Mouse (Mus musculus): Measurements from ENCODE around the gene Megf6. TPM values are rescaled to one million over a fixed set of nuclear protein-coding genes. Genes with fewer than 3 reads are reported as not detected.

Gene Megf6
- polyA plus RNA-seq, 1 experiment from 2014 or later: 30.3 TPM

GRCm38 (mm10) chr4:154163296-154163695 is 7.2 kb upstream of the Megf6 start:
- 10% methylated on average over 7 of the region's 7 CpGs for WGBS

GRCm38 (mm10) chr4:154167053-154167452 is 3.5 kb upstream of the Megf6 start:
- DNase-seq (ENCODE audit: low spot score) (peak; percentile 80), ATAC-seq (ENCODE audit: insufficient number of reproducible peaks, low FRiP score, low TSS enrichment, low read depth) (no peak)
- Histone ChIP-seq H3K36me3 (ENCODE audit: control insufficient read depth, insufficient read depth, low read length) (no peaks in the 10 kb centered on the region), H3K4me2 (ENCODE audit: low read depth, severe bottlenecking) (no peak overlapping the region), H3K27ac (replicated peaks; ENCODE audit: low read depth, low read length) (no peak overlapping the region), H3K27me3 (ENCODE audit: control insufficient read depth, insufficient read depth, low read length) (peaks cover 11% of the 10 kb centered on the region; the same call in 1 of the 2 replicates), H3K9me3 (ENCODE audit: control insufficient read depth, low read length) (no peaks in the 10 kb centered on the region), H3K4me3 (ENCODE audit: low read depth, low read length) (no peak overlapping the region), H3K4me1 (ENCODE audit: control insufficient read depth, insufficient read depth, low read length) (peaks cover 14% of the 10 kb centered on the region), H3K9ac (ENCODE audit: low read length) (no peak overlapping the region)
- 29% methylated on average over 5 of the region's 5 CpGs for WGBS

More at GRCm38 (mm10) chr4:154163296-154163695, 7.2 kb upstream of the Megf6 start:
- H3K4me2 ChIP-seq (ENCODE audit: low read depth, severe bottlenecking): no peak overlapping the region
- no peak overlapping the region for H3K4me3 ChIP-seq (ENCODE audit: low read depth, low read length)
- H3K36me3 ChIP-seq (ENCODE audit: control insufficient read depth, insufficient read depth, low read length): no peaks in the 10 kb centered on the region; the same call in 1 of the 2 replicates
- no peaks in the 10 kb centered on the region for H3K9me3 ChIP-seq (ENCODE audit: control insufficient read depth, low read length)
- no peaks in the 10 kb centered on the region for H3K27me3 ChIP-seq (ENCODE audit: control insufficient read depth, insufficient read depth, low read length)
- H3K4me1 ChIP-seq (ENCODE audit: control insufficient read depth, insufficient read depth, low read length): peaks cover 10% of the 10 kb centered on the region; the same call in 1 of the 2 replicates
- no peak overlapping the region for H3K9ac ChIP-seq (ENCODE audit: low read length)
- DNase-seq (ENCODE audit: low spot score) (peak; percentile 89), ATAC-seq (ENCODE audit: insufficient number of reproducible peaks, low FRiP score, low TSS enrichment, low read depth) (no peak)
- no peak overlapping the region for H3K27ac ChIP-seq (replicated peaks; ENCODE audit: low read depth, low read length)

- Histone ChIP-seq H3K36me3 (ENCODE audit: control insufficient read depth, insufficient read depth, low read length) (no peaks in the 10 kb centered on the region), H3K4me2 (ENCODE audit: low read depth, severe bottlenecking) (peak overlapping the region; percentile 98), H3K4me3 (ENCODE audit: low read depth, low read length) (peak overlapping the region; percentile 71), H3K27ac (replicated peaks; ENCODE audit: low read depth, low read length) (no peak overlapping the region), H3K9ac (ENCODE audit: low read length) (0 out of 2 replicates have a peak overlapping the region, but pooled peaks have one; percentile 8), H3K4me1 (ENCODE audit: control insufficient read depth, insufficient read depth, low read length) (peaks cover 26% of the 10 kb centered on the region), H3K9me3 (ENCODE audit: control insufficient read depth, low read length) (no peaks in the 10 kb centered on the region), H3K27me3 (ENCODE audit: control insufficient read depth, insufficient read depth, low read length) (peaks cover 11% of the 10 kb centered on the region; the same call in 1 of the 2 replicates)
- ATAC-seq (ENCODE audit: insufficient number of reproducible peaks, low FRiP score, low TSS enrichment, low read depth): peak; percentile 40; the same call in 1 of the 2 replicates
- DNase-seq (ENCODE audit: low spot score): no peak
- 1% methylated on average over 15 of the region's 15 CpGs for WGBS
These were observed 509 bp upstream of the Megf6 start for GRCm38 (mm10) chr4:154170021-154170420.

DNA sequence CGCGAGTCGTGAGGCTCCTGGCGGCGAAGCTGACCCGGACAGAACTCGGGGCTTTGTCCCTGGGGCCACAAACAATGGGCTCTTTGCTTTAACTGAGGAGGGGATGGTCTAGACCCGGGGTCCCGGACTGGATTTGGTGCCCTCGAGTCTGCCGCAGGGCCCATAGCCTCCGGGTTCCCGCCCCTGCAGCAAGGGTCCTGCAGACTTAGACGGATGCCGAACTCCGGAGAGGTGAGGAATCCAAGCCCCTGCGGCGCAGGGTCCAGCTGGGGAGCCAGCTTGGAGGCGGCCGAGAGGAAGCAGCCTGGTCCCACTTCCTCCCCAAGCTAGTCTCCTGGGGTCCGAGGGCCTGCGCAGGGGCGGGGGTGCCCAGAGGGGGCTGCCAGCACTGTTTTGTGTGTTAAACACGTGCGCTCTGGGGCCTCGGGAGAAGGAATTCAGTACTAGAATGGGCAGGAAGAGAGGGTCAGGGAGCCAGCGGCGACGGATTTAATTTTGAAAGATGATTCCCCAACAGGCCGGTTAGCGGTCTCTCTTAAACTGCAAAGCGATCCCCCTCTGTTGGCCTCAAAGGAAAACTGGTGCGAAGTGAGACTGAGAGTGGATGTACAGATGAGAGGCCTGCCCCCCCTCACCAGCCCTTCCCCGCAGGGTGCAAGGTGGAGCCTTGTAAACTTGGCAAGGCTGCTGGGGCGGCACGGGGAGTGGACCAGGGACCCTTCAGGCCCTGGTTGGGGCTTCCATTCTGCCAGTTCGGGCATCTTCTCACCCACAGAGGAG is 811 bp downstream of the Megf6 start:
- Histone ChIP-seq H3K4me2 (ENCODE audit: low read depth, severe bottlenecking) (peak overlapping the region; percentile 98), H3K36me3 (ENCODE audit: control insufficient read depth, insufficient read depth, low read length) (no peaks in the 10 kb centered on the region), H3K27ac (replicated peaks; ENCODE audit: low read depth, low read length) (peak overlapping the region; percentile 70), H3K9me3 (ENCODE audit: control insufficient read depth, low read length) (no peaks in the 10 kb centered on the region), H3K27me3 (ENCODE audit: control insufficient read depth, insufficient read depth, low read length) (peaks cover 11% of the 10 kb centered on the region; the same call in 1 of the 2 replicates), H3K9ac (ENCODE audit: low read length) (peak overlapping the region; percentile 72), H3K4me3 (ENCODE audit: low read depth, low read length) (peak overlapping the region; percentile 71), H3K4me1 (ENCODE audit: control insufficient read depth, insufficient read depth, low read length) (peaks cover 26% of the 10 kb centered on the region)
- WGBS: 1% methylated on average over 37 of the region's 37 CpGs
- ATAC-seq (ENCODE audit: insufficient number of reproducible peaks, low FRiP score, low TSS enrichment, low read depth) (peak; percentile 32; the same call in 1 of the 2 replicates), DNase-seq (ENCODE audit: low spot score) (peak; percentile 71)

- WGBS: 34% methylated on average over 13 of the region's 13 CpGs
- Histone ChIP-seq H3K4me1 (ENCODE audit: control insufficient read depth, insufficient read depth, low read length) (peaks cover 26% of the 10 kb centered on the region), H3K9ac (ENCODE audit: low read length) (peak overlapping the region; percentile 72; the same call in 1 of the 2 replicates), H3K4me2 (ENCODE audit: low read depth, severe bottlenecking) (peak overlapping the region; percentile 98), H3K27me3 (ENCODE audit: control insufficient read depth, insufficient read depth, low read length) (peaks cover 11% of the 10 kb centered on the region; the same call in 1 of the 2 replicates), H3K27ac (replicated peaks; ENCODE audit: low read depth, low read length) (peak overlapping the region; percentile 70; the same call in 1 of the 2 replicates), H3K4me3 (ENCODE audit: low read depth, low read length) (peak overlapping the region; percentile 71), H3K9me3 (ENCODE audit: control insufficient read depth, low read length) (no peaks in the 10 kb centered on the region), H3K36me3 (ENCODE audit: control insufficient read depth, insufficient read depth, low read length) (no peaks in the 10 kb centered on the region)
- ATAC-seq (ENCODE audit: insufficient number of reproducible peaks, low FRiP score, low TSS enrichment, low read depth) (no peak), DNase-seq (ENCODE audit: low spot score) (no peak)
These were observed 1.5 kb downstream of the Megf6 start for GRCm38 (mm10) chr4:154171931-154172604.

DNA sequence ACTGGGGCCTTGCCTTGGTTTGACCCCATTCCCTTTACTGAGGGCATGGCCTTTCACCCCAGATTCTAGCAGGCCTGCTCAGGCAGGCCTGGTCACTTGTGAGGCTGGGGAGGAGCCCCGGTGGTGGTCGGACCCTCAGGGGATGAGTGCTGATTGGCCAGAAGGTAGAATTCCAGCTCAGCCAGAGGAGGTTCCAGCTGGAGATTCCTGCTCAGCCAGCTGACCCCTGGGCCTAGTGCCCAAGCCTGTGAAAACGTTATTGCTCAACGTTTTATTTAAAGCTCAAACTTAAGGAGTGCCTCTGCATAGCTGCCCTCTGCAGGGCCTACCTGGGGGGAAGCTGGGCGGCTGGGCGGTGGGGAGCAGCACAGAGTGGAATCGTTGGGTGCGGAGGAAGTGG is 6.7 kb downstream of the Megf6 start:
- H3K36me3 ChIP-seq (ENCODE audit: control insufficient read depth, insufficient read depth, low read length): no peaks in the 10 kb centered on the region; the same call in 1 of the 2 replicates
- 51% methylated on average over 8 of the region's 8 CpGs for WGBS
- no peak for DNase-seq (ENCODE audit: low spot score)

GRCm38 (mm10) chr4:154181001-154181400 is 10.5 kb downstream of the Megf6 start:
- no peaks in the 10 kb centered on the region for H3K27me3 ChIP-seq (ENCODE audit: control insufficient read depth, insufficient read depth, low read length)
- no peak for DNase-seq (ENCODE audit: low spot score)
- H3K4me2 ChIP-seq (ENCODE audit: low read depth, severe bottlenecking): no peak overlapping the region
- no peak for ATAC-seq (ENCODE audit: insufficient number of reproducible peaks, low FRiP score, low TSS enrichment, low read depth)
- H3K4me3 ChIP-seq (ENCODE audit: low read depth, low read length): no peak overlapping the region
- H3K36me3 ChIP-seq (ENCODE audit: control insufficient read depth, insufficient read depth, low read length): no peaks in the 10 kb centered on the region; the same call in 1 of the 2 replicates
- WGBS: 76% methylated on average over 7 of the region's 7 CpGs
- H3K4me1 ChIP-seq (ENCODE audit: control insufficient read depth, insufficient read depth, low read length): no peaks in the 10 kb centered on the region
- H3K9ac ChIP-seq (ENCODE audit: low read length): no peak overlapping the region
- H3K27ac ChIP-seq (replicated peaks; ENCODE audit: low read depth, low read length): no peak overlapping the region
- H3K9me3 ChIP-seq (ENCODE audit: control insufficient read depth, low read length): no peaks in the 10 kb centered on the region

More for the DNA sequence above, 6.7 kb downstream of the Megf6 start:
- H3K27me3 ChIP-seq (ENCODE audit: control insufficient read depth, insufficient read depth, low read length): no peaks in the 10 kb centered on the region
- H3K9ac ChIP-seq (ENCODE audit: low read length): no peak overlapping the region
- no peak overlapping the region for H3K4me2 ChIP-seq (ENCODE audit: low read depth, severe bottlenecking)
- H3K4me1 ChIP-seq (ENCODE audit: control insufficient read depth, insufficient read depth, low read length): peaks cover 10% of the 10 kb centered on the region
- no peak overlapping the region for H3K4me3 ChIP-seq (ENCODE audit: low read depth, low read length)
- ATAC-seq (ENCODE audit: insufficient number of reproducible peaks, low FRiP score, low TSS enrichment, low read depth): no peak
- no peaks in the 10 kb centered on the region for H3K9me3 ChIP-seq (ENCODE audit: control insufficient read depth, low read length)
- no peak overlapping the region for H3K27ac ChIP-seq (replicated peaks; ENCODE audit: low read depth, low read length)

DNA sequence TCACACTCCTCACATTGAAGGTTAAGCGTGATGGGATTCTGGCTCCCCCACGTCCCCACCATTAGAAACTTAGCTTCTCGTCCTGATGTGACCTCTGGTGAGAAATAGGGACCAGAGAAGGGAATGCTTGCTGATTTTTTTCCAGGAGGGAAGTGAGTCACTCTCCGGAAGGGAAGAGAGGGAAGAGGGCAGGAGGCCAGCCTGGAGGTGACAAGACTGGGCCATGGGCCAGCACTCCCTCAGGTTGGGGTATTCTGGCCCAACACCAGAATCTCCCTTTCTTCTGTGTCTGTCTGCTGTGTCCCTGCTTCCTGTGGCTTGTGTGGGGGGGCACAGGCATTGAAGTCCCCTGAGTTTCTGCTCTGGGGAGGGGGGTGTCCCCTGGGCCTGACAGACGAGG is 13.0 kb downstream of the Megf6 start:
- no peaks in the 10 kb centered on the region for H3K4me1 ChIP-seq (ENCODE audit: control insufficient read depth, insufficient read depth, low read length)
- H3K9ac ChIP-seq (ENCODE audit: low read length): no peak overlapping the region
- DNase-seq (ENCODE audit: low spot score) (no peak), ATAC-seq (ENCODE audit: insufficient number of reproducible peaks, low FRiP score, low TSS enrichment, low read depth) (no peak)
- H3K36me3 ChIP-seq (ENCODE audit: control insufficient read depth, insufficient read depth, low read length): no peaks in the 10 kb centered on the region; the same call in 1 of the 2 replicates
- WGBS: 82% methylated on average over 5 of the region's 5 CpGs
- no peaks in the 10 kb centered on the region for H3K9me3 ChIP-seq (ENCODE audit: control insufficient read depth, low read length)
- no peak overlapping the region for H3K4me3 ChIP-seq (ENCODE audit: low read depth, low read length)
- H3K27me3 ChIP-seq (ENCODE audit: control insufficient read depth, insufficient read depth, low read length): no peaks in the 10 kb centered on the region
- H3K4me2 ChIP-seq (ENCODE audit: low read depth, severe bottlenecking): no peak overlapping the region
- H3K27ac ChIP-seq (replicated peaks; ENCODE audit: low read depth, low read length): no peak overlapping the region
